Mouse (Mus musculus) limb, embryonic 11.5 days (tissue): ENCODE measurements at regions not wholly inside any gene's neighbourhood (a gene's known extent, or its start where the extent isn't known, plus 50 kb on each side); places are given as distances from the start of the nearest gene placed in this dataset.

ENCODE experiments used
- ATAC-seq: fragments of 200-750 bp; cut with Nextera tagmentation; 2 replicates; pipeline ENCODE4 v1.8.0; 2017; ENCODE audit warnings: low read depth; ENCODE audit not compliant: insufficient number of reproducible peaks, low FRiP score, low TSS enrichment
- DNase-seq: peaks from one replicate; pipeline ENCODE4 v3.0.0-alpha.2; 2015; ENCODE audit warnings: low spot score
- H3K27ac ChIP-seq: fragments of 300-500 bp; sonication (generic); replicated peaks from 2 replicates; pipeline ENCODE4 v1.5.1; 2014; ENCODE audit warnings: low read depth, mild to moderate bottlenecking, low read length
- H3K27me3 ChIP-seq: fragments of 300-500 bp; sonication (generic); 2 replicates; pipeline ENCODE4 v1.6.1; 2014; ENCODE audit warnings: mild to moderate bottlenecking, low read length, mixed read lengths; ENCODE audit not compliant: control insufficient read depth, insufficient read depth
- H3K36me3 ChIP-seq: fragments of 300-500 bp; sonication (generic); 2 replicates; pipeline ENCODE4 v1.6.1; 2014; ENCODE audit warnings: mild to moderate bottlenecking, low read length, moderate library complexity, mixed read lengths; ENCODE audit not compliant: control insufficient read depth, insufficient read depth
- H3K4me1 ChIP-seq: fragments of 300-500 bp; sonication (generic); 2 replicates; pipeline ENCODE4 v1.6.1; 2014; ENCODE audit warnings: low read length, mixed read lengths; ENCODE audit not compliant: control insufficient read depth, insufficient read depth
- H3K4me2 ChIP-seq: fragments of 300-500 bp; sonication (generic); 2 replicates; pipeline ENCODE4 v1.6.1; 2014; ENCODE audit warnings: low read depth, mild to moderate bottlenecking, moderate library complexity; ENCODE audit not compliant: severe bottlenecking
- H3K4me3 ChIP-seq: fragments of 300-500 bp; sonication (generic); 2 replicates; pipeline ENCODE4 v1.5.1; 2014; ENCODE audit warnings: low read depth, low read length
- H3K9ac ChIP-seq: fragments of 300-500 bp; sonication (generic); 2 replicates; pipeline ENCODE4 v1.6.1; 2014; ENCODE audit warnings: mild to moderate bottlenecking, low read length
- H3K9me3 ChIP-seq: fragments of 300-500 bp; sonication (generic); 2 replicates; pipeline ENCODE4 v1.6.1; 2016; ENCODE audit warnings: low read length; ENCODE audit not compliant: control insufficient read depth
- WGBS: fragments of 180-500 bp; shearing (Covaris S2); extraction: QIAGEN DNeasy Blood & Tissue Kit; methylation state at CpG from one replicate; pipeline ENCODE4 v1.1.7; 2014; 5-methylcytosine and 5-hydroxymethylcytosine counted together

DNA sequence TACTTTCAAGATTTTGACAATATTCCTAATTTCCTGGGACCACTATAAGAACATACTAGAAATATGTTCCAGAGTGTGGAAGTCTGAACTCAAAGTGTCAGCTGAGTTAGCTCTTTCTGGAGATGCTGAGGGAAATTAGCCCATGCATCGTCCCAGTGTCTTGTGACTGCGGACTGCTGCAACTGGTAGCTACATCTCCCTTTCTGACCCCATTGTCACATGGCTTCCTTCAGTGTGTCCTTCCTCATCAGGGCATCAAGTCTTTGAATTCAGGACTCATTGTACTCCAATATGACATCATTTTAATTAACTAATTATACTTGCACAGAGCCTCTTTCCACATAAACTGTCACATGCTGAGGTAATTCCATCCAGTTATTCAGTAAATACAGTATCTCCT lies 71.4 kb upstream of the Abca1 start:
- 92% methylated on average over 2 of the region's 2 CpGs for WGBS
- Histone ChIP-seq H3K4me2 (no peak overlapping the region), H3K36me3 (no peaks in the 10 kb centered on the region), H3K9ac (no peak overlapping the region), H3K4me1 (no peaks in the 10 kb centered on the region), H3K4me3 (no peak overlapping the region), H3K9me3 (no peaks in the 10 kb centered on the region), H3K27me3 (no peaks in the 10 kb centered on the region), H3K27ac (no peak overlapping the region)
- no peak for DNase-seq
- no peak for ATAC-seq

DNA sequence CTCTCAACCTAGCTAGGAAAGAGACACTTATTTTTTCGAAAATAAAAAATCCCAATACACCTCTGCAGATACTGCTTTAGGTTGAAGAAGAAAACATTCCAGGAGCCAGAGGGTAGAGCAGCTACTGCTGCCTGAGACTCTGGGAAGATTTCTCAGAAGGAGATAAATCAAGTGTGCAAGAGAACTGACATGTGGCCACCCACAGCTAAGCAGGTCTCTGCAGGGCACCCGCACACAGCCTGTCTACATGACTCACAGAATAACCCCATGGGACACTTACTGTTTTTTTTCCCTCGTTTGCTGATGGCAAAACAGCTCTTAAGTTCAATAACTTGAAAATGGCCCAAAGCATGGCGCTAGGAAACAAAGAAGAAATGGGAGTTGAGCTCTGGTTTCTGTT lies 68.7 kb upstream of the Abca1 start:
- no peak for ATAC-seq

DNA sequence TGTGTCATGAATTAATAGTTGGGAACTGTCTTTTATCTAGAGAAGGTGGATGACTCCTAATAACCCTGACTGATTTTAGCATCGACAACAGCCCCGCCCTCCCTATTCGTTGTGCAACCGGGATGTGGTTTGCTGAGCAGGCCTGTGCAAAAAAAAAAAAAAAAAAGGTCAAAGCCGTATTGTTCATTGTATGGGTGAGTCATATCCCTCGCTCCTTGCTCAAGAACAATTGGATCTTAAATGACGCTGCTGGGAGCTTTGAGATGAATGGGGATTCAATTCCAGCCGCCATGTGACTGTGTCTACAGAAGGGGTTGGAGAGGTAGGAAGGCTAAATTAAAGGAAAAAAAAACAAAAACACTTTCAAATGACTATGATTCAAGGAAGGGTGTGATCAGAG lies 68.1 kb upstream of the Abca1 start:
- H3K4me2 ChIP-seq = no peak overlapping the region
- 78% methylated on average over 8 of the region's 8 CpGs for WGBS
- H3K4me1 ChIP-seq = no peaks in the 10 kb centered on the region
- H3K9ac ChIP-seq = no peak overlapping the region
- H3K27ac ChIP-seq = no peak overlapping the region
- ATAC-seq (no peak), DNase-seq (no peak)
- no peaks in the 10 kb centered on the region for H3K9me3 ChIP-seq
- no peaks in the 10 kb centered on the region for H3K36me3 ChIP-seq
- H3K4me3 ChIP-seq = no peak overlapping the region
- no peaks in the 10 kb centered on the region for H3K27me3 ChIP-seq

More for the DNA sequence above, 68.7 kb upstream of the Abca1 start:
- Histone ChIP-seq H3K4me2 (no peak overlapping the region), H3K27ac (no peak overlapping the region), H3K27me3 (no peaks in the 10 kb centered on the region), H3K4me1 (no peaks in the 10 kb centered on the region), H3K4me3 (no peak overlapping the region), H3K9me3 (no peaks in the 10 kb centered on the region), H3K36me3 (no peaks in the 10 kb centered on the region), H3K9ac (no peak overlapping the region)
- WGBS = 39% methylated on average over 4 of the region's 4 CpGs
- DNase-seq = no peak

DNA sequence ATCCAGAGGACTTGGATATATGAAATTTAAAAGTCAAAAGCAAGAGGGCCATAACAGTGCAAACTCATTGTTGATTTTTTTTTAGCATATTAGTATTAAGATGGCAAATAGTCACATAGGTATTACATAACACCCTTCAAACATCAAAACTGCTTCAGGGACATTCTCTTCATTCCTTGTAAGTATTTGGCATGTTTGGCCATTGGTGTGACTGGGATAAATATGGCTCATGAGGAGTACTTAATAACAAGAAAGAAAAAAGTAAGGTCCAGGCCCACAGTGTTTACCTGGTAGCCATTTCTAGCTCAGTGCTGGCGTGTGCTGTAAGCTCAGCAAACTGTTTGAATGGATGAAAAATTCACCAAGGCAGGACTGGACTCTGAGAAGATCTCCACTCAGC lies 67.4 kb upstream of the Abca1 start:
- ATAC-seq (no peak), DNase-seq (no peak)
- Histone ChIP-seq H3K9ac (no peak overlapping the region), H3K4me3 (no peak overlapping the region), H3K27me3 (no peaks in the 10 kb centered on the region), H3K27ac (no peak overlapping the region), H3K36me3 (no peaks in the 10 kb centered on the region), H3K4me1 (no peaks in the 10 kb centered on the region), H3K4me2 (no peak overlapping the region), H3K9me3 (no peaks in the 10 kb centered on the region)
- WGBS = 81% methylated on average over 1 of the region's 1 CpGs

DNA sequence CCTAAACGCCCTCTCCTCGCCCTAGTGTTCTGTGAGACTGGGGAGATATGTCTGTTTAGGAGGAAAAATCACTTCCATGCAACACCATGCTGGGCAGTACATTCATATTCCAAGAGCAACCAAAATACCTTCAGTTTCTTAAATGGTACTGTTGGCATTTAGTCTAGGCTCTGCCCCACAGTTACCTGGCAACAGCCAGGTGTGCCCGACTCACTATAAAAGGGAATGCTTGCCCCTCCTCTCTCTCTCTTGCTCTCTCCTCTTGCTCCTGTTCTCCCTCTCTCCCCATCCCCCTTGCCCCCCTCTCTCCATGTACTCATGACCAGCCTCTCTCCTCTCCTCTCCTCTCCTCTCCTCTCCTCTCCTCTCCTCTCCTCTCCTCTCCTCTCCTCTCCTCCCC lies 66.7 kb upstream of the Abca1 start:
- no peak for DNase-seq
- Histone ChIP-seq H3K4me3 (no peak overlapping the region), H3K9ac (no peak overlapping the region), H3K4me1 (no peaks in the 10 kb centered on the region), H3K36me3 (no peaks in the 10 kb centered on the region), H3K4me2 (no peak overlapping the region), H3K27me3 (no peaks in the 10 kb centered on the region), H3K27ac (no peak overlapping the region), H3K9me3 (no peaks in the 10 kb centered on the region)
- 86% methylated on average over 3 of the region's 3 CpGs for WGBS
- no peak for ATAC-seq

DNA sequence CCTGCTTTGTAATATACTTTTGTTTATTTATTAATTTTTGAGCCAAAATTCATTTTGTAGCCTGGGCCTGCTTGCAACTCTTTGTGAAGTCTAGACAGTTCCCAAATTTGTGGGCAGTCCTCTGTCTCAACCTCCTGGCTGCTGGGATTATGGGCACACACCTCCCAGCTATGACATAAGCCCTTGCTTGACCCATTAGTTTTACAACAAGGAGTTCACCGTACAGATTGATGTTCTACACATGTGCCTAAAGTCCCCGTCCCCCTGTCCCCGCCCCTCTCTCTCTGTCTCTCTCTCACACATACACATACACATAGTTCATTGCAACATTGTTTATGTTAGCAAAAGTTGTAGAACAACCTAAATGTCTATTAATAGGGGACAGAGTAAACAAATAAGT lies 63.7 kb upstream of the Abca1 start:
- DNase-seq = no peak

DNA sequence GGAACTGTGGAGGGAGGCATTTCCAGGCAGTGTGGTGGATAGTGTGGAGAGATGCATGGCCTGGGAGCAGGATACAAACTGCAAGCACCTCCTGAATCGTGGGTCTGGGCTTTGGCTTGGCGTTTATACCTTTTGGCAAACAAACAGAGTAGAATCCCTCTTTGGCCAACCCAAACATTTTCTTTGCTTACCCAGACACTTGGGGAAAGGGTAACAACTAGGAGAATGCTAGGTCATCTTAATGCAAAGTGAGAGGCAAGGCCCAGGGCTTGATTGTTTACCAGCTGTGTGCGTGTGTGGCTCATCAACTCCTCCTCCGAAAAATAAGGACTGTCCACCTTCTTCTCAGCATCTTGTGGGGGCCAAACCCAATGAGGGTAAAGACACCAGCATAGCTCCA lies 61.1 kb upstream of the Abca1 start:
- Histone ChIP-seq H3K4me3 (no peak overlapping the region), H3K27me3 (no peaks in the 10 kb centered on the region), H3K9me3 (no peaks in the 10 kb centered on the region), H3K9ac (no peak overlapping the region), H3K36me3 (no peaks in the 10 kb centered on the region), H3K27ac (no peak overlapping the region), H3K4me1 (peaks cover 11% of the 10 kb centered on the region), H3K4me2 (no peak overlapping the region)
- DNase-seq = no peak
- 67% methylated on average over 4 of the region's 4 CpGs for WGBS
- ATAC-seq = no peak

More for the DNA sequence above, 63.7 kb upstream of the Abca1 start:
- Histone ChIP-seq H3K4me3 (no peak overlapping the region), H3K9me3 (no peaks in the 10 kb centered on the region), H3K4me2 (no peak overlapping the region), H3K27me3 (no peaks in the 10 kb centered on the region), H3K4me1 (peaks cover 10% of the 10 kb centered on the region), H3K36me3 (no peaks in the 10 kb centered on the region), H3K27ac (no peak overlapping the region), H3K9ac (no peak overlapping the region)
- WGBS = 84% methylated on average over 3 of the region's 3 CpGs
- ATAC-seq = no peak

DNA sequence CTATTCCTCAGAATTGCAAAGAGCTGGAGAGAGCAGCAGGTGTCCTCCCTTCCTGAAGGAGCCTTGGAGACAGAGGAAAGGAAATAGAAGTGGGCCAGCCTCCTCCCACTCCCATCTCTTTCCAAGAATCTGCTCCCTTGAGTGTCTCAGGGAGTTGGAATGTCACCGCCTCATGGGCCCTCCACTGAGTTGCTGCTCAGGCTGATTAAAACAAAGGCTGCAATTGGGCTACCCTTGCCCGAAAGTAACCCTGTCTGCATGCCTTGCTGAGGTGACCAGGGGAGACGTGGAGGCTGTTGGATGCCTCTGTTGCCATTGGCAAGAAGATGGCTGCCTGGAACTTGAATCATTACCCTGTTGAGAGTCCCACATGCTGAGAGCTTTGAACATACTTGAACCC lies 59.7 kb upstream of the Abca1 start:
- no peaks in the 10 kb centered on the region for H3K9me3 ChIP-seq
- no peak overlapping the region for H3K27ac ChIP-seq
- WGBS = 68% methylated on average over 3 of the region's 3 CpGs
- peaks cover 11% of the 10 kb centered on the region for H3K4me1 ChIP-seq
- no peaks in the 10 kb centered on the region for H3K27me3 ChIP-seq
- ATAC-seq (no peak), DNase-seq (no peak)
- H3K36me3 ChIP-seq = no peaks in the 10 kb centered on the region
- H3K9ac ChIP-seq = no peak overlapping the region
- no peak overlapping the region for H3K4me3 ChIP-seq
- H3K4me2 ChIP-seq = no peak overlapping the region

DNA sequence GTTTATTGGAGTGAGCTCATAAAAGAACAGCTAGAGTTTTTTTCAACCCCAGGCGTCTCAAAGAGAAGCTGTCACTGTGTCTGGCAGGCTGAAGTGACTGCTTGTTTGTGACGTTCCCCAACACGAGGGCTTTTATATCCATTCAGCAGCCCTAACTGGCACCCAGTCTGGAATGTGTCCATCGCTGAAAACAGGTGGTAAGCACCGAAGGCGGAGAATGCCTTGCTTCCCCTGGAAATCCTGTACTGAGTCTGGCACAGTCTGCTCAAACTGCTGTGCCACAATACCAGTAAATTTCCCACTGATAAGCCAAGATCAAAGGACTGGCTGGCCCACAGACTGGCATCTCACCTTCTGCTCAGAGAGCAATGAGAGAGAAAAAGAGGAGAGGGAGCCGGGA lies 59.1 kb upstream of the Abca1 start:
- Histone ChIP-seq H3K4me3 (no peak overlapping the region), H3K27ac (no peak overlapping the region; the same call in 1 of the 2 replicates), H3K4me2 (no peak overlapping the region), H3K9ac (no peak overlapping the region), H3K9me3 (no peaks in the 10 kb centered on the region), H3K27me3 (no peaks in the 10 kb centered on the region), H3K36me3 (no peaks in the 10 kb centered on the region), H3K4me1 (peaks cover 11% of the 10 kb centered on the region)
- no peak for ATAC-seq
- WGBS = 29% methylated on average over 7 of the region's 7 CpGs
- no peak for DNase-seq
